In the genomic region with DNA sequence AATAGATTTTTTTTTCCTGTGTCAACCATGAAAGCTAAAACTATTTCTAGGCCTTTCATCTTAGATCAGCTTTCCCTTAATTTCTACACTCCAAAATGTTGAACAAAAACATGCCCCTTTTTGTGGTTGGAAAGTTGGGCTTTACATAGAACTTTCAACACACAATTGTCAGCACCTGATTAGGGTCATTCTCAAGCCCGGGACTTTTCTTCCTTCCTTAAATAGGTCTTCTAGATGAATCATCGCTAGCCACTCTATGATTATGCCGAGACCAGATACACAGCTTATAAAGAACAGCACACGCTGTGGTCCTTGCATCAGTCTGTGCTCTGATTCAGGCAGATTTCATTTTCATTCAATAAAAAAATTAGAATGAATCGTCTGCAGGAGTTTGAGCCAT, we compare ENCODE assay signal across 14 mouse cellular contexts.
"Had no signal": no experiment of that assay in that cellular context is flagged by ENCODE, and none has a peak within 500 bp of the region (broad histone marks: within the 10 kb centered on the region; RNA-seq: fewer than 3 reads in every experiment).

No protein-coding gene starts in this region.

- H3K4me1 ChIP-seq: liver, embryonic 13.5 days; lung, embryonic 15.5 days; midbrain, embryonic 15.5 days; neural tube, embryonic 13.5 days; stomach, embryonic 15.5 days had no signal

- ATAC-seq: liver, postnatal 0 days; midbrain, embryonic 15.5 days had no signal

- DNase-seq: kidney, postnatal 14 days; liver; liver, embryonic 13.5 days; liver, postnatal 0 days; lung, postnatal 14 days; thymus, adult 2 months; thymus, postnatal 25 days had no signal

- H3K4me3 ChIP-seq: kidney, embryonic 15.5 days; limb, embryonic 12.5 days; liver, embryonic 13.5 days; lung, embryonic 15.5 days; megakaryocyte, embryonic 14.5 days; midbrain, embryonic 15.5 days; neural tube, embryonic 13.5 days; stomach, embryonic 15.5 days had no signal

- H3K27ac ChIP-seq: kidney, embryonic 15.5 days; limb, embryonic 12.5 days; liver, embryonic 13.5 days; lung, embryonic 15.5 days; midbrain, embryonic 15.5 days; neural tube, embryonic 13.5 days; stomach, embryonic 15.5 days had no signal

- H3K36me3 ChIP-seq: kidney, embryonic 15.5 days; limb, embryonic 12.5 days; liver, embryonic 13.5 days; lung, embryonic 15.5 days; midbrain, embryonic 15.5 days; neural tube, embryonic 13.5 days; stomach, embryonic 15.5 days had no signal

- H3K27me3 ChIP-seq: kidney, embryonic 15.5 days; limb, embryonic 12.5 days; liver, embryonic 13.5 days; lung, embryonic 15.5 days; megakaryocyte, embryonic 14.5 days; midbrain, embryonic 15.5 days; neural tube, embryonic 13.5 days; stomach, embryonic 15.5 days had no signal
